Mouse (Mus musculus): ENCODE data around the gene Dennd1b.

Dennd1b gene

GRCm38 (mm10) chr1:138958863-138959262 lies 4.4 kb upstream of the Dennd1b start:
- in situ Hi-C loops (cut with MboI; ENCODE audit: low pct_unique_long_range_greater_than_20kb in 1 of 2, low sequenced_read_pairs in 2 of 2, unreplicated experiment in 1 of 2) = no loop called here

- in situ Hi-C loops (cut with MboI; ENCODE audit: low pct_unique_long_range_greater_than_20kb in 1 of 2, low sequenced_read_pairs in 2 of 2, unreplicated experiment in 1 of 2) = no loop called here
These were observed 3.2 kb upstream of the Dennd1b start for GRCm38 (mm10) chr1:138959903-138960483.

GRCm38 (mm10) chr1:138962266-138963101 lies 751 bp upstream of the Dennd1b start:
- in situ Hi-C loops (cut with MboI; ENCODE audit: low pct_unique_long_range_greater_than_20kb in 1 of 2, low sequenced_read_pairs in 2 of 2, unreplicated experiment in 1 of 2) = no loop called here

DNA sequence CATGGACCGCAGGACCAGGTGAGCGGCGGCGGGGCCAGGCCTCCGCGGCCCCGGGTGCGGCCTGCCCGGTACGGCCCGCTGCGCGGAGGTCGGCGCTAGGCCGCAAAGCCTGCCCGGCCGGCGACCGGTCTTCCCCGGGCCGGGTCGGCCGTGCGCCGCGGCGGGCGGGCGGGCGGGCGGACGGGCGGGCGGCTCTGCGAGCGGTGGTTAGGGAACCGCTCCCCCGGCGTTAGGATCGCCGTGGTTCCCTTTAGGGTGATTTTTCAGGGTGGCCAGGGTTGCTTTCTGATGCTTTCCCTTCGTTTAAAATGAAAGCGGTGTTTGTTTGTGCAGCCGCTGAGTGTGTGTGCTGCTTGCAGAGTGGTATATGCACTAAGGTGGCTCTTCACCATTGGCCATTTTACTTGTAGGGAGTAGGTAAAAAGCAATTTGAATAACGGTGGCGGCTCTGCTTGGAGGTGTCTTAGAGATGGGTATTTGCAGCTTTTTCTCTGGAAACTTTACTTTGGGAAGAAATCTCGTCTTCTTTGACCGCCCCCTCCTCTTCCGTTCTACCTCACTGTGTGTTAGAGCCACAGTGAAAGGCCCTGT lies 728 bp downstream of the Dennd1b start:
- in situ Hi-C loops (cut with MboI; ENCODE audit: low pct_unique_long_range_greater_than_20kb in 1 of 2, low sequenced_read_pairs in 2 of 2, unreplicated experiment in 1 of 2) = no loop called here

DNA sequence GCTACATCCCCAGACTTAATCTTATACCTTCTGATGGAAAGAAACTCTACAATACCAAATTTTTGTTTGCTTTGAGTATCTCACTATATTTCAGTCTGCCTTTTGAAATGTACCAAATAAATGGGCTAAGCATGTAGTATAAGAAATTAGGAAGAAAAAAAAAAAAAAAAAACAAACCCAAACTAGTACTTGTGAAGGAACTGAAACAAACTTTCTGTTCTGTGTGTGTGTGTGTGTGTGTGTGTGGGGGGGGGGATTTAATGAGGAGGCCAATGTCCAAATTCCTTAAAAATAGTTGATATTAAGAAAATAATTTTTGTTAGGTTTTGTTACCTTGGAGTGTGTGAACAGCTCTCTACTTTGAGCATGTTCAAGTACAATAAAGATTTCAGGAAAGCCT lies 1.8 kb downstream of the Dennd1b start:
- in situ Hi-C loops (cut with MboI; ENCODE audit: low pct_unique_long_range_greater_than_20kb in 1 of 2, low sequenced_read_pairs in 2 of 2, unreplicated experiment in 1 of 2) = no loop called here

GRCm38 (mm10) chr1:138965511-138965910 lies 2.3 kb downstream of the Dennd1b start:
- in situ Hi-C loops (cut with MboI; ENCODE audit: low pct_unique_long_range_greater_than_20kb in 1 of 2, low sequenced_read_pairs in 2 of 2, unreplicated experiment in 1 of 2) = no loop called here

DNA sequence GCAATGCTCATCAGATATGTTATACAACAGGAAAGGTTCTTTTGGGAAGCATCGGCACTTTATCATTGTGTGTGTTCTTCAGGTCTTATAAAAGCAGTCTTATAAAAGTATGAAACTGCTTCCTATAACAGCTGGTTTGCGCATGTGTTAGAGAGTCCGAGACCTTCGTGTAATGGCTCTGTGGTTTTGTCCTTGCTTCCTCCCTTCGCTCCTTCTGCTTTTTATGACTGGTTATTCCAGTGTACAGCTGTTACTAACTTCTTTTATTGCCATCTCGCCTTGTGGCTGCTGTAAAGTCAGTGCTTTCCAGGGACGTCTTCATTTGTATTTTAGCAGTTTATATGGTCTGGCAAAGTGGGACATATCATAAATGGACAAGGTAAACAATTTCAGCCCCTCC lies 4.2 kb downstream of the Dennd1b start:
- in situ Hi-C loops (cut with MboI; ENCODE audit: low pct_unique_long_range_greater_than_20kb in 1 of 2, low sequenced_read_pairs in 2 of 2, unreplicated experiment in 1 of 2) = no loop called here

GRCm38 (mm10) chr1:138970053-138970452 lies 6.8 kb downstream of the Dennd1b start:
- in situ Hi-C loops (cut with MboI; ENCODE audit: low pct_unique_long_range_greater_than_20kb in 1 of 2, low sequenced_read_pairs in 2 of 2, unreplicated experiment in 1 of 2) = no loop called here

DNA sequence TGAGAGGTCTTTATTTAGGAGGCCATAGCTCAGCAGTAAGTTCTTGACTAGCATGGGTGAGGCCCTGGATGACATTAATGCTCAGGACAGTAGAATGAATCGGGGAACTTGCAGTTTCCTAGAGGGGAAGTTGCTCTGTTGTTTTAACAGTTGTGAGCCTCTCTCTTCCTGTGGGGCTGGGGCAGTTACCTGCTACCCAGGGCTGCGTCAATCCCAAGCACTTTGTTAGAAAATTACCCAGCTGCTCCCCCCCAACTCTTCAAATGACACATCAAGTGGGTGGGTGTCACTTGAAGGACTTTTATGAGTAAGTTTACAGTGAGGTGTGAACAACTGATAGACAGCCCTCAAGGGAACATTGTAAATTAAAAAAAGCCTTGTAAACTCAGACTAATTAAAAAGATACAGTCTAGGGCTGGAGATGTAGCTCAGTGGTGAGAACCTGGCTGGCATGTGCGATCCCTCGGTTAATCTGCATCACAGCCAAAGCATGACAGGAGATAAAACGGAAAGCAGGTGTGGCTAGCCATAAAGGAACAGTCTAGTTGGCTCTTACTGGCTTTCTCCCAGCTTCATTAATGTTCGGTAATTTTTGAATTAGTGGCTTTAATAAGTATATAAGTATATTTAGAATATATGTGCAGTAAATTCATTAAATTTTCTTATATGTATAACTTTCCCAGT lies 10.4 kb downstream of the Dennd1b start:
- in situ Hi-C loops (cut with MboI; ENCODE audit: low pct_unique_long_range_greater_than_20kb in 1 of 2, low sequenced_read_pairs in 2 of 2, unreplicated experiment in 1 of 2) = no loop called here

DNA sequence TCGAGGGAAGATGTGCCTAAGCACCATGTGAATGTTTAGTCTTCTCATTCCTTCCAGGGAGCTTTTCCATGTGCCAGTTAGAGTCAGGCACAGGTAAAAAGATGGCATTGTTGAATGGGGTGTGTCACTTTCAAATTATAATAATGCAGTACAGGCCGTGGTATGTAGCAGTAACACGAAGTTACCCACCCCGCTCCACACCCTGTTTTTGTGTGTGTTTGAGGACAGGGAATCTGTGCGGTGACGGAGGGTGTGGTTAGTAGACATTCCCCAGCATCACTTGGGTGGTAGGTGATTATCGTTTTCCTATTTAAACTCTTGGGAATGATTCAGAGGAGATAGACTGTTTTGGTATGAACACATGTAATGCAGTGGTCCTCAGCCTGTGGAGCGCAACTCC lies 11.6 kb downstream of the Dennd1b start:
- in situ Hi-C loops (cut with MboI; ENCODE audit: low pct_unique_long_range_greater_than_20kb in 1 of 2, low sequenced_read_pairs in 2 of 2, unreplicated experiment in 1 of 2) = no loop called here

DNA sequence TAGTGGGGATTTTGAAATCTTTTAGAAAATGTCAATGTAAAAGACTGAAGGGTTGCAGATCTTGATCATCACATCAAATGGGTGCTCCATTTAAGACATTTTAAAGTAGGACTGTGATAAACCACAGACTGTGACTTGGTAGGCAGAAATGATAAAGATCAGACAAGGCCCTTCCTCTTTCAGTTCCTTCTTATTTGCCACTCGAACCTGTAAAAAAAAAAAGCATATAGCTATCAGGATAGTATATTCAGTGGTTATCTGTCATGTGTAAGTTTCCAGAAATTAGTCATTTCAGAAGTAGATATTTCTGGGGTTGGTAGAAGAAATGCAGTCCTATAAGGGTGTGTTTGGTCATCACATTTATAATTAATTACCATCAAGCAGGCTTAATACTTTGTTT lies 12.7 kb downstream of the Dennd1b start:
- in situ Hi-C loops (cut with MboI; ENCODE audit: low pct_unique_long_range_greater_than_20kb in 1 of 2, low sequenced_read_pairs in 2 of 2, unreplicated experiment in 1 of 2) = no loop called here

GRCm38 (mm10) chr1:138982203-138982602 lies 19.0 kb downstream of the Dennd1b start:
- in situ Hi-C loops (cut with MboI; ENCODE audit: low pct_unique_long_range_greater_than_20kb in 1 of 2, low sequenced_read_pairs in 2 of 2, unreplicated experiment in 1 of 2) = no loop called here

- in situ Hi-C loops (cut with MboI; ENCODE audit: low pct_unique_long_range_greater_than_20kb in 1 of 2, low sequenced_read_pairs in 2 of 2, unreplicated experiment in 1 of 2) = no loop called here
These were observed 19.4 kb downstream of the Dennd1b start for GRCm38 (mm10) chr1:138982611-138983010.

- in situ Hi-C loops (cut with MboI; ENCODE audit: low pct_unique_long_range_greater_than_20kb in 1 of 2, low sequenced_read_pairs in 2 of 2, unreplicated experiment in 1 of 2) = no loop called here
These were observed 19.8 kb downstream of the Dennd1b start for GRCm38 (mm10) chr1:138983064-138983463.

- in situ Hi-C loops (cut with MboI; ENCODE audit: low pct_unique_long_range_greater_than_20kb in 1 of 2, low sequenced_read_pairs in 2 of 2, unreplicated experiment in 1 of 2) = no loop called here
These were observed 20.2 kb downstream of the Dennd1b start for GRCm38 (mm10) chr1:138983465-138983864.

DNA sequence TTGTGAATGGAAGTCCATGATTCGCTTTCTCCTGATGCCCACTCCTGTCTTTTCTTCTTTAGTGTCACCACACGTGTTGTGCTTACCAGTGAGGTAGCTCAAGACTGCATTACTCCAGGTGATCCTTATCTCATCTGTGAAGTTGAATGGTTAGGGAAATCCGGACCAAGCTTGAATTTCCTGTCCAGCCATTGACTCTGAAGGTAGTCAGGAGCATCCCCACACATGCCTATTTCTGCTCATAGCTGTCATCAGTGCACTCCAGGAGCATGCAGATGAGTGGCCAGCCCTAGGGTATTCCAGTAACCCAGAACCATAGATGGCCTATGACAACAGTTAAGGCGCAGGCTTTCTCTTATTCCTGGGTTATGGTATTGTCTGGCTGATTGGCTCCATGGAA lies 20.9 kb downstream of the Dennd1b start:
- in situ Hi-C loops (cut with MboI; ENCODE audit: low pct_unique_long_range_greater_than_20kb in 1 of 2, low sequenced_read_pairs in 2 of 2, unreplicated experiment in 1 of 2) = no loop called here

DNA sequence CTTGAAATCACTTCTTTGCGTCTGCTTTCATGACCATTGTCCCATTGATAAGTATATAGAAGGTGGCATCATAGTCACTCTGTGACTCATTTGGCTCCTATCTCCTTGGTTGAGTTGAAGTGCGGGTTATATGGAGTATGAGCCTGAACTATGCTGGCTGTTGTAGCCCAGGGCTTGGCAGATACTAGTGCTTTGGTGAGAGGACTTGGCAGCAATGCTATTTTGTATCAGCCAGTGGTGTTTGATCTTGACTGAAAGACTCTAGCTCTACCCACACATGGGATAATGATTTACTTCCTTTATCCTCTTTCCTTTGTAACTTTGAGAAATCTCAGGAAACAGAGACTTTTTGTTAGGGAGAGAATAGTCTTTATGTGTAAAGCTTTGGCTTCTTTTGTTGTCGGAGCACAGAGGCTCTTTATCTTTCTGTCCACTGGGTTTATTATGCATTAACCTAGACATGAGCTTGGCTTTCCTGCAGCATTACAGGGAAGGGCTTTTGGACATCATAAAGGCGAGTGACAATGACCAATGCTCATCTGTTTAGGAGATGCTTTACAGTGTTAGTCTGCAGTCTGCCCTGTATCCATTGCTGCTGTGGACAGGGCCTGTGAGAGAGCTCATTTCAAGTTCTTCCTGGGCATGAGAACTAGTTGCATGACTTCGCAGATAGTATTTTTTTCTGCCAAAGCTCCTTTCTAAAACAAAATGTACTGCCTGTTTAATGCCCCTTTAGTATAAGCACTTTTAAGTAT lies 29.3 kb downstream of the Dennd1b start:
- in situ Hi-C loops (cut with MboI; ENCODE audit: low pct_unique_long_range_greater_than_20kb in 1 of 2, low sequenced_read_pairs in 2 of 2, unreplicated experiment in 1 of 2) = no loop called here

DNA sequence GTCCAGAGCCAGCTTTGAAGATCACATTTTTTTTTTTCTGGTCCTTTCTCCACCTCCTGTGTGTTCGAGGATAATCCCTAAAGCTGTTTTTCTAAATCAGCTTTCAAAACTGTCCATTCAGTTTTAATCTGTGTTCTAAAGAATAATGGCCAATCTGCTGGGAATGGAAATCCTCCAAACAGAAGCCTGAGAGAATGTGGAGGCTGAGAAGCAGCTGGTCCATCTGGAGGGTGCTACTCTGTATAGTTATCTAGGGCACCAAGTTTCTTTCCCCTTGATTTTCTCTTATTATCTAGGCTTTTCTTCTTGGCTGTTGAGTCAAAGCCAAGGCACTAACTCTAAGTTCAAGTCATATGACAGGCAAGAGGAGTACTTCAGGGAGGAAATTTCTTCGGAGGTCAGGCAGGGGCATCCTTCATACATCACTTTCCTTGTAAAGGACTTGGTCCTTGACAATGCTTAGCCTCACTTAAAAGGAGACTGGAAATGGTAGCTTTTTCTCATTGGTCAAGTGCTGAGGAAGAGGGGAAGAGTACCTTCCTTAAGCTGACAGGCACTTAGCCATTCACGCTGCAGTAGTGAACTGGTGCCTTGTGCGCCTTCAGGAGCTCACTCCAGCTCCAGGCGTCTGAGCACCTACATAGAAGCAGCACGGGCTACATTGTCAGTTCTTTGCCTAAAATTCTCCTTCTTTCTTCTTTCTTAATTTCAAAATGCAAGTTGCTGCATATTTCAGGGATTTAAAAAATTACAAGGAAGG lies 32.6 kb downstream of the Dennd1b start:
- in situ Hi-C loops (cut with MboI; ENCODE audit: low pct_unique_long_range_greater_than_20kb in 1 of 2, low sequenced_read_pairs in 2 of 2, unreplicated experiment in 1 of 2) = no loop called here
